Mouse (Mus musculus): ENCODE measurements around the gene Prr27. TPM values are rescaled to one million over a fixed set of nuclear protein-coding genes. Genes with fewer than 3 reads are reported as not detected.

Gene Prr27
- total RNA-seq (2015) (not detected in 2 replicates), total RNA-seq (2017) (not detected in 2 replicates)

DNA sequence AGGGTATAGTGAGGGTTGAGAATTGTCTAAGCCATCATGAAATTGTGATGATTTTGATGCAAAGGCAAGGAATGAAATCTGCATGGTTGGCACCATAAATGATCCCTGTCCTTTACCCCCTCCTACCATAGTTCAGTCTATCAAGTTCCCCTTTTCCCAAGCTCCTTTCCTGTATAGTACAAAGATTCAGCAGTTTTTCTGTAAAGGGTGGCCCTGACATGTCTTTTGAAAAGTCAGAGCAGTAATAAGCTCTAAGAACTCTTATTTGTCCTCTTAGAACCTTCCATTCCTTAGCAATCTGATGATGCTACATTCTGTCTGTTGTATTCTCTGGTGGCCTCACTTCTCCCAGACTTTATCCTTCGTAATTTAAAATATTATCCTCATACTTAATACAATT is at the start of gene Prr27:
TSS of gene Prr27 (plus strand) at position 301 of the 400 bp plus-strand sequence.
- no peak for ATAC-seq (ENCODE audit: poor library complexity, severe bottlenecking)

DNA sequence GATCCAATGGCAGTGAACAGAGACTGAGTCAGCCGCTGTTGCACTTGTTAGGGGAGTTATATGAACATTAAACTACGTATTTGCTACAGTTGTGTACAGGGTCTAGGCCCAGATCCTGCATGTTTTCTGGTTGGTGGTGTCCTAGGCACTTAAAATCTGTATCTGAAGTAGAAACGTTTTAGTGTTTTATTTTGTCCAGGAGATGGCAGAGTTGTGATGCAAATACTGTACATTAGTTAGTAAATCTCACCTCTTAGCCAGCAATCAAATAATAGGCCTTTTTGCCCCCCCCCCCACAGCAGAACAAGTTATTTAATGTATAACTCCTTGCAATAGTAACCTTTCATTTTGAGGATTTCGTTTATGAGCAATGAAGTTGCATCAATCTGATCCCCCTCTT is 42.8 kb upstream of the Prr27 start:
- no peak for ATAC-seq (ENCODE audit: poor library complexity, severe bottlenecking)

DNA sequence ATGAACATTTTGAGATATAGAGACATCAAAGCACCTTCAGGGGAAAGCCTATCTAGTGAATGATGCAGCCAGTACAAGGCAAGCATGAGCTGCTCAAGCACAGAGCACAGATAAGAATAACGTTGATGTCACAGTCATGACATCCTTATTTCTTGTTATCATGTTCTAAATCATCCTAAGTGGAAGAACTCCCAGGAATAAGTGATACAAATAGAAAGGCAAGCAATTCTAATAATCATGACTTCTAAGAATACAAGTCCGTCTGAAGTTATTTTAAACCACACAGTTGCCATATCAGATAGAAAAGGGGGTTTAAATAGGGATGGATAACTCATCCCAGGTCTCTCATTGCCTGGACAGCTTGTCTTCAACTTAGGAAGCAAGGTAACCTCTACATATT is 17.7 kb upstream of the Prr27 start, which contains the start of gene Csn1s2b:
TSS of gene Csn1s2b (plus strand) at position 301 of the 400 bp plus-strand sequence.
- ATAC-seq (ENCODE audit: poor library complexity, severe bottlenecking) = no peak

DNA sequence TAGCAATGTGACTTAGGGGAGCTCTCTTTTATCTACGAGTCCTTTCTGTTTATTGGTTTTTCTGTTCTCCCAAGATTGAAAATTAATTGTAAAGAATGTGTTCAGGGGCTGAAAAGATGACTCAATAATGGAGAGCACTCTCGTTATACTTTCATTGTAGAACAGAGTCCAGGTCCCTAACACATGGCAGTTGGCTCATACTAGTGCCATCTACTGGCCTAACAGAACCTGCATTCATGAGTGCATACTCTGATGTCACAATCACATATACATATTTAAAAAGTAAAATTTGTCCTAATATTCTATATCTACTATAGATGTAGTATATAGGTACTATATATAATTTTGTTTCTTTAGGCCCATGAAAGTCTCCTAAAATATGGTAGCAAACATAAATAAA is 16.2 kb upstream of the Prr27 start:
- no peak for ATAC-seq (ENCODE audit: poor library complexity, severe bottlenecking)

DNA sequence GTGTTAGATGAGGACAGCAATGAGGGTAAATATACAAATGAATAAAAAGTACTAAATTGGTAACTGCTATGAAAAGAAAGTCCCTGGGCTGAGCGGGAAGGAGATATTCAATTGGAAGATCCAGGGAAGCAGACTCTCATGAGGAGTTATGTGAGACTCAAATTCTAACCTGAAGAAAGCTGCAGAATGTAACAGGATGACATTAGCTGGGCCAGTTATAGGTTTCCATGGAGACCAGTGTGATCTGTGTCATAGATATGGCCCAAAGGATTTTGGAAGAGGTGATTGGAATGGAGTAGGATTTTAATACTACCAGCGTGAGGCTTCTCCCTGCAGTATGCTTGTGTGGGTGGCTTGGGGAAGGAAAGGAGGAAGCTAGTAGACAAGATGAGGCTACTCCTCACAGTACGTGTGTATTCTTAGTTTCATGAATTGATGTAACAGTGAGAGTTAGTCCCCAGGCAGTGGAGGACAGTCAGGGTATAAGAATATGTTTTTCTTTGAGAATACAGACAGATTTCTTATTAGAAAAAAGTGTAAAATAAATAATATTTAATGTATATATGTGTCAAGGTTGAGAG is 29.7 kb downstream of the Prr27 start:
- ATAC-seq (ENCODE audit: poor library complexity, severe bottlenecking) = no peak

DNA sequence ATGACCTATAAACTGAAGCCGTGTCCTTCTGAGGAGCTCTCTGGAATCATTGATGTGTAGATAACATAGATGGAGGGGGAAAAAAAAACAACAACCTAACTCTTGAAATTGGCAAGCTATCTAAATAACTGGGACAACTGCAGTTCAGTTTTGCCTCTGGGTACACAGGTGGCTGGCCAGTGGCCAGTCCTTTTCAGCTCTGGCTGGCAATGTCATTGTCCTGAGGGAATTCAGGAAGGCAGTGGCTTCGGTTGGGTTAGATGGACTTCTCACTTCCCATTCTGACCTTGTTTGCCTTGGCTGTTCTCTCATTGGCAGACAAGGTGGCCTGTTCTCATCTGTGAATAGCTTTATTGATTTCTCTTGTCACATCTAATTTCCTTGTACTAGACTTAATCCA is 44.6 kb downstream of the Prr27 start:
- no peak for ATAC-seq (ENCODE audit: poor library complexity, severe bottlenecking)

DNA sequence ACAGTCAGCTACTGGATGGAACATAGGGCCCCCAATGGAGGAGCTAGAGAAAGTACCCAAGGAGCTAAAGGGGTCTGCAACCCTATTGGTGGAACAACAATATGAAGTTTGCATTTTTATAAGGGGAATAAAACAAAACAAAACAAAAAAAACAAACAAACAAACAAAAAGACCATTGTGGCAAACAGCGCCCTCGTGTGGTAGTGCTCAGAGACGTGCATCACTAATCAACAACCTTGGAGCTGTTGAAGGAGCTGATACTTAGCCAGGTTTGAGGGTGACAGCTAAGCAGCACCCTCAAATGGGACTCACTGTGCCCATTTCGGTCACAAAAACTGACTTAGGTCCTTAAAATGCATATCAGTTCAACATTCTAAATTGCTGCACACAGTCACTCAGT is 45.9 kb downstream of the Prr27 start:
- no peak for ATAC-seq (ENCODE audit: poor library complexity, severe bottlenecking)

DNA sequence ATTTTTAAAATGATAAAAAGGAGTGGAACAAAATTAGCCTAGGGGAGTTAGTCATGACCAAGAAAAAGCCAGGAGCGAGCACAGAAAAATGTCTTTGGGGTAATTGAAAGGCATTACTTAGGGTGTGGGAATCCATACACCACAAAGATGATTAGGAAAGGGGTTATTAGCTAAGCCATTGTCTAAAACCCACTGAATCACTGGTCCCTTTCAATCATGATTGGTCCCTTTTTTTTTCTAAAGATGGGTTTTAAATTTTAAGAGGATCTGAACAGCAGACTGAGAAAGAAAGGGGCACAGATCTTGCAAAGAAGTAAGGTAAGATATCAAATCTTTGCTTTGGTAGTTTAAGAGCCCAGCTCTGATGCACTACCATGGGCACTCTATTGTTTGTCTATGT is 59.2 kb downstream of the Prr27 start, which contains the start of gene Odam:
TSS of gene Odam (plus strand) at position 301 of the 400 bp plus-strand sequence.
- no peak for ATAC-seq (ENCODE audit: poor library complexity, severe bottlenecking)

Other genes starting within 250 kb of the Prr27 start
- not detected in 2 replicates for gene Sult1e1, start 234.1 kb upstream of the Prr27 start, total RNA-seq (2015)
- gene Sult1e1, start 234.1 kb upstream of the Prr27 start, total RNA-seq (2017) = not detected in 2 replicates
- not detected in 2 replicates for gene Csn1s1, start 159.5 kb upstream of the Prr27 start, total RNA-seq (2015)
- gene Csn1s1, start 159.5 kb upstream of the Prr27 start, total RNA-seq (2017) = not detected in 2 replicates
- not detected in 2 replicates for gene Csn2, start 126.1 kb upstream of the Prr27 start, total RNA-seq (2015)
- gene Csn2, start 126.1 kb upstream of the Prr27 start, total RNA-seq (2017) = not detected in 2 replicates
- not detected in 2 replicates for gene Csn1s2a, start 51.1 kb upstream of the Prr27 start, total RNA-seq (2015)
- not detected in 2 replicates for gene Csn1s2a, start 51.1 kb upstream of the Prr27 start, total RNA-seq (2017)
- gene Csn1s2b, start 17.6 kb upstream of the Prr27 start, total RNA-seq (2015) = not detected in 2 replicates
- gene Csn1s2b, start 17.6 kb upstream of the Prr27 start, total RNA-seq (2017) = not detected in 2 replicates
- not detected in 2 replicates for gene Odam, start 59.3 kb downstream of the Prr27 start, total RNA-seq (2015)
- not detected in 2 replicates for gene Odam, start 59.3 kb downstream of the Prr27 start, total RNA-seq (2017)
- gene Csn3, start 99.9 kb downstream of the Prr27 start, total RNA-seq (2015) = not detected in 2 replicates
- gene Csn3, start 99.9 kb downstream of the Prr27 start, total RNA-seq (2017) = not detected in 2 replicates
- gene 2310003L06Rik, start 143.8 kb downstream of the Prr27 start, total RNA-seq (2015) = not detected in 2 replicates
- not detected in 2 replicates for gene 2310003L06Rik, start 143.8 kb downstream of the Prr27 start, total RNA-seq (2017)
- not detected in 2 replicates for gene Gm28434, start 143.8 kb downstream of the Prr27 start, total RNA-seq (2015)
- gene Gm28434, start 143.8 kb downstream of the Prr27 start, total RNA-seq (2017) = not detected in 2 replicates
- not detected in 2 replicates for gene Cabs1, start 153.8 kb downstream of the Prr27 start, total RNA-seq (2015)
- gene Cabs1, start 153.8 kb downstream of the Prr27 start, total RNA-seq (2017) = not detected in 2 replicates
- not detected in 2 replicates for gene Smr3a, start 176.9 kb downstream of the Prr27 start, total RNA-seq (2015)
- not detected in 2 replicates for gene Smr3a, start 176.9 kb downstream of the Prr27 start, total RNA-seq (2017)